Mouse (Mus musculus): Measurements from ENCODE around the gene Syna.

GRCm38 (mm10) chr5:134577534-134577933, 17.6 kb upstream of the Syna start:
- no peak for TF ChIP-seq POLR2A (IDR thresholded peaks at IDR 0.05; ENCODE audit: borderline replicate concordance, low read depth, low read length)
- TF ChIP-seq CTCF (IDR thresholded peaks at IDR 0.05; ENCODE audit: low read depth, low read length), result no peak

All from bone marrow macrophage, adult 2 months (primary cell).